Mouse (Mus musculus) megakaryocyte, embryonic 14.5 days (primary cell): ENCODE data around the gene Tex2.

Experiments used
- FLI1 ChIP-seq: IDR thresholded peaks from 2 replicates; pipeline ENCODE4 v1.6.1; 2012; ENCODE audit warnings: low read length, inconsistent platforms, mixed read lengths
- GATA1 ChIP-seq: IDR thresholded peaks from 3 replicates; pipeline ENCODE4 v1.6.1; 2012; ENCODE audit warnings: mixed read lengths, low read length, inconsistent platforms, borderline replicate concordance

- TF ChIP-seq GATA1 (no peak), FLI1 (no peak)
Observed at GRCm38 (mm10) chr11:106522538-106522937, 90.7 kb downstream of the Tex2 start.
